Mouse (Mus musculus): Measurements from ENCODE around the gene Sorcs2.

The Sorcs2 gene

GRCm38 (mm10) chr5:36358161-36358560, 39.8 kb downstream of the Sorcs2 start:
- DNase-seq (ENCODE audit: low read depth) = peak; percentile 57

- DNase-seq (ENCODE audit: low read depth) = no peak
Measured at GRCm38 (mm10) chr5:36356659-36357058, 41.3 kb downstream of the Sorcs2 start.

- no peak for DNase-seq (ENCODE audit: low read depth)
Measured at GRCm38 (mm10) chr5:36355683-36356082, 42.3 kb downstream of the Sorcs2 start.

GRCm38 (mm10) chr5:36353679-36354078, 44.3 kb downstream of the Sorcs2 start:
- DNase-seq (ENCODE audit: low read depth) = no peak

- DNase-seq (ENCODE audit: low read depth) = no peak
Measured at GRCm38 (mm10) chr5:36353194-36353593, 44.7 kb downstream of the Sorcs2 start.

GRCm38 (mm10) chr5:36346698-36347097, 51.2 kb downstream of the Sorcs2 start:
- no peak for DNase-seq (ENCODE audit: low read depth)

- DNase-seq (ENCODE audit: low read depth) = no peak
Measured at GRCm38 (mm10) chr5:36339283-36339682, 58.7 kb downstream of the Sorcs2 start.

GRCm38 (mm10) chr5:36336252-36336651, 61.7 kb downstream of the Sorcs2 start:
- no peak for DNase-seq (ENCODE audit: low read depth)

- DNase-seq (ENCODE audit: low read depth) = no peak
Measured at GRCm38 (mm10) chr5:36335661-36336060, 62.3 kb downstream of the Sorcs2 start.

- no peak for DNase-seq (ENCODE audit: low read depth)
Measured at GRCm38 (mm10) chr5:36334227-36334626, 63.7 kb downstream of the Sorcs2 start.

- no peak for DNase-seq (ENCODE audit: low read depth)
Measured at GRCm38 (mm10) chr5:36330472-36331155, 67.3 kb downstream of the Sorcs2 start.

GRCm38 (mm10) chr5:36326057-36327010, 71.6 kb downstream of the Sorcs2 start:
- peak; percentile 25 for DNase-seq (ENCODE audit: low read depth)

- DNase-seq (ENCODE audit: low read depth) = no peak
Measured at GRCm38 (mm10) chr5:36324140-36324572, 73.8 kb downstream of the Sorcs2 start.

- peak; percentile 85 for DNase-seq (ENCODE audit: low read depth)
Measured at GRCm38 (mm10) chr5:36323526-36323925, 74.4 kb downstream of the Sorcs2 start.

- no peak for DNase-seq (ENCODE audit: low read depth)
Measured at GRCm38 (mm10) chr5:36321581-36321980, 76.4 kb downstream of the Sorcs2 start.

- DNase-seq (ENCODE audit: low read depth) = no peak
Measured at GRCm38 (mm10) chr5:36320667-36321066, 77.3 kb downstream of the Sorcs2 start.

GRCm38 (mm10) chr5:36317641-36318368, 80.1 kb downstream of the Sorcs2 start:
- peak; percentile 30 for DNase-seq (ENCODE audit: low read depth)

- DNase-seq (ENCODE audit: low read depth) = no peak
Measured at GRCm38 (mm10) chr5:36315106-36315505, 82.8 kb downstream of the Sorcs2 start.

- no peak for DNase-seq (ENCODE audit: low read depth)
Measured at GRCm38 (mm10) chr5:36313353-36314079, 84.4 kb downstream of the Sorcs2 start.

GRCm38 (mm10) chr5:36312926-36313325, 85.0 kb downstream of the Sorcs2 start:
- DNase-seq (ENCODE audit: low read depth) = no peak

- no peak for DNase-seq (ENCODE audit: low read depth)
Measured at GRCm38 (mm10) chr5:36304299-36304980, 93.5 kb downstream of the Sorcs2 start.

All from naive thymus-derived CD4-positive, alpha-beta T cell, adult 2 months (primary cell).